Mouse (Mus musculus): ENCODE data around the gene Rbbp7. TPM values are rescaled to one million over a fixed set of nuclear protein-coding genes. Genes with fewer than 3 reads are reported as not detected.

The Rbbp7 gene
- total RNA-seq, 4 experiments from 2014 or later = 150 to 163 (median 160) TPM

- DNase-seq (ENCODE audit: low spot score) = peak; percentile 13
Observed at GRCm38 (mm10) chrX:162800371-162800770, 40.2 kb downstream of the Rbbp7 start.

GRCm38 (mm10) chrX:162828016-162828415, 67.8 kb downstream of the Rbbp7 start:
- peak; percentile 0 for DNase-seq (ENCODE audit: low spot score)

Other genes starting within 250 kb of the Rbbp7 start
- gene Reps2, start 116.8 kb upstream of the Rbbp7 start, total RNA-seq (2022) = 1 to 10 TPM; 1.1 to 2.1 (median 1.3) TPM
- 1 to 10 TPM; 6.7 to 8.6 (median 8.3) TPM for gene Txlng, start 69.1 kb downstream of the Rbbp7 start, total RNA-seq (2022)
- 10 to 100 TPM; 28.5 to 30.8 (median 29.4) TPM for gene Syap1, start 128.0 kb downstream of the Rbbp7 start, total RNA-seq (2022)
- 10 to 100 TPM; 10.4 to 13.8 (median 12.2) TPM for gene Ctps2, start 140.8 kb downstream of the Rbbp7 start, total RNA-seq (2022)
- not detected for gene S100g, start 204.2 kb downstream of the Rbbp7 start, total RNA-seq (2022)

All from heart, adult 8-10 months (tissue).